Mouse (Mus musculus) intestine, embryonic 16.5 days (tissue): ENCODE measurements at regions not wholly inside any gene's neighbourhood (a gene's known extent, or its start where the extent isn't known, plus 50 kb on each side); places are given as distances from the start of the nearest gene placed in this dataset.
A peak's percentile ranks its signal among the peaks of the same experiment; 100 is the strongest.

Source experiments
- ATAC-seq: fragments of 200-750 bp; cut with Nextera tagmentation; 2 replicates; pipeline ENCODE4 v1.8.0; 2017; ENCODE audit warnings: moderate TSS enrichment, moderate library complexity
- H3K27ac ChIP-seq: fragments of 300-500 bp; sonication (generic); 2 replicates; pipeline ENCODE4 v1.5.1; 2014; ENCODE audit warnings: mild to moderate bottlenecking, low read length
- H3K27me3 ChIP-seq: fragments of 300-500 bp; sonication (generic); replicated peaks from 2 replicates; pipeline ENCODE4 v1.6.1; 2014; ENCODE audit warnings: low read length, control low read depth, mixed read lengths; ENCODE audit not compliant: control insufficient read depth, insufficient read depth
- H3K36me3 ChIP-seq: fragments of 300-500 bp; sonication (generic); 2 replicates; pipeline ENCODE4 v1.6.1; 2014; ENCODE audit warnings: low read length, control low read depth; ENCODE audit not compliant: control insufficient read depth, insufficient read depth
- H3K4me1 ChIP-seq: fragments of 300-500 bp; sonication (generic); 2 replicates; pipeline ENCODE4 v1.6.1; 2014; ENCODE audit warnings: low read length, control low read depth, mixed read lengths; ENCODE audit not compliant: control insufficient read depth, insufficient read depth
- H3K4me2 ChIP-seq: fragments of 300-500 bp; sonication (generic); 2 replicates; pipeline ENCODE4 v1.6.1; 2014; ENCODE audit warnings: low read depth, low read length, control low read depth
- H3K4me3 ChIP-seq: fragments of 300-500 bp; sonication (generic); 2 replicates; pipeline ENCODE4 v1.5.1; 2014; ENCODE audit warnings: mild to moderate bottlenecking, low read length
- H3K9ac ChIP-seq: fragments of 300-500 bp; sonication (generic); 2 replicates; pipeline ENCODE4 v1.6.1; 2014; ENCODE audit warnings: low read depth, low read length
- H3K9me3 ChIP-seq: fragments of 300-500 bp; sonication (generic); 2 replicates; pipeline ENCODE4 v1.6.1; 2016; ENCODE audit warnings: low read length, control low read depth; ENCODE audit not compliant: control insufficient read depth
- WGBS: fragments of 180-500 bp; shearing (Covaris S2); extraction: QIAGEN DNeasy Blood & Tissue Kit; methylation state at CpG from one replicate; pipeline ENCODE4 v1.1.7; 2014; 5-methylcytosine and 5-hydroxymethylcytosine counted together

DNA sequence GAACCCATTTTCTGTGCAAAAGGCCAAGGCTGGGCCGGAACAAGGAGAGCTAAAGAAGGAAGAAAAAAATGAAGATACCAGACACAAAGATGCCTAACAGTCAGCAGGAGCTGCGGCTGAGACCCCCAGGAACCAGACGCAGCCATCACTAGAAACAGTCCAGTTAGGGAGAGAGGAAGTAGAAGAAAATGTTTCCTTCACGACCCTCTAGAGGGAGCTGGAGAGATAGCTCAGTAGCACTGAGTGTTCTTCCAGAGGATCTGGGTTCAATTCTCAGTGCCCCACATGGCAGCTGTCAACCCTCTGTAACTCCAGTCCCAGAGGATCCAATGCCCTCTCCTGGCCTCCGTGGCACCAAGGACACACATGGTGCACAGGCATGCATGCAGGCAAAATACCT is 113.7 kb upstream of the Rpl38 start:
- 52% methylated on average over 5 of the region's 5 CpGs for WGBS
- H3K36me3 ChIP-seq, result no peaks in the 10 kb centered on the region
- H3K27me3 ChIP-seq, result no peaks in the 10 kb centered on the region
- H3K4me2 ChIP-seq, result no peak overlapping the region
- no peak overlapping the region for H3K4me3 ChIP-seq
- no peak for ATAC-seq
- H3K27ac ChIP-seq, result no peak overlapping the region
- H3K4me1 ChIP-seq, result 0 out of 2 replicates have a peak, but pooled peaks cover 7% of the 10 kb centered on the region
- no peaks in the 10 kb centered on the region for H3K9me3 ChIP-seq
- no peak overlapping the region for H3K9ac ChIP-seq

DNA sequence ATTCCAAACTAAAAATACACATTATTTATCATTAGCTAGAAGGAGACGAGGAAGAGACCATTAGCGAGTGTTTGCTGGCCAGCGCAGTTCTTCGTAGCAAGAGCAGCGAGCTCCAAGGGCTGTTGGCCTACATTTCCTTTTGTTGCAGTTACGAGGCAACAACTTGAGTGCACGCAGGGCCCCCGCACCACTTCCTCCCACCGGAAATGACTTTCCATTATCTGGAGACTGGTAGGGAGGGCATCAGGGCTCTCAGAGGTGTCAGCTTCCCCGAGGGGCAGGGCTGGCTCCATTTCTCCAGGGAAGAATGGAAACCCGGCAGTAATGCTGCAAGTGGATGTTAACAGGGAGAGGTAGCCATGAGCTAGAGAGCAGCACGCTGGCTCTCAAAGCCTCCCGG is 114.3 kb upstream of the Rpl38 start:
- Histone ChIP-seq H3K27ac (0 out of 2 replicates have a peak overlapping the region, but pooled peaks have one; percentile 9), H3K9ac (no peak overlapping the region)
- 32% methylated on average over 13 of the region's 13 CpGs for WGBS

DNA sequence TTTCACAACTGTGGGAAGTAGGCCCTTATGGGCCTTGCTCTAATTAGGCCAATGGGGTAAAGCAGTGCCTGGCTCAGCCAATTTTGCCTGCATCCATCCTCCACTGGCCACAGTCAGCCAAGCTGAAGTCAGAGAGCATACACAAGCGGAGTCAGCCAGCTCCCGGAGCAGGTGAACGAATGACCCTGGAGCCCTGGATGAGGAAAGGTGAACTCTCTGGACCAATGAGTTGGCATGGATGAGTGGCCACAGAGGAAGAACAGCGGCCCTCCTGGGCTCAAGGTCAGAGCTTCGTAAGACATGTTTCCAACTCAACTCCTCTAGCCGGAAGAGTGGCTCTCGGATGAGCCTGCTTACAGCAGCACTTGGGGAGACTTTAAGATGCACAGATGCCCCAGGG is 116.1 kb upstream of the Rpl38 start:
- Histone ChIP-seq H3K4me2 (no peak overlapping the region), H3K27ac (no peak overlapping the region), H3K9ac (no peak overlapping the region), H3K4me1 (0 out of 2 replicates have a peak, but pooled peaks cover 7% of the 10 kb centered on the region), H3K36me3 (no peaks in the 10 kb centered on the region), H3K9me3 (no peaks in the 10 kb centered on the region), H3K27me3 (no peaks in the 10 kb centered on the region), H3K4me3 (no peak overlapping the region)
- WGBS, result 89% methylated on average over 7 of the region's 7 CpGs
- ATAC-seq, result no peak

More for the DNA sequence above, 114.3 kb upstream of the Rpl38 start:
- Histone ChIP-seq H3K36me3 (no peaks in the 10 kb centered on the region), H3K4me2 (no peak overlapping the region), H3K4me1 (0 out of 2 replicates have a peak, but pooled peaks cover 7% of the 10 kb centered on the region), H3K27me3 (no peaks in the 10 kb centered on the region), H3K9me3 (no peaks in the 10 kb centered on the region), H3K4me3 (no peak overlapping the region)
- ATAC-seq, result no peak

GRCm38 (mm10) chr11:114551262-114551661 is 117.1 kb upstream of the Rpl38 start:
- no peaks in the 10 kb centered on the region for H3K9me3 ChIP-seq
- no peaks in the 10 kb centered on the region for H3K27me3 ChIP-seq
- H3K4me2 ChIP-seq, result no peak overlapping the region
- no peak overlapping the region for H3K9ac ChIP-seq
- H3K36me3 ChIP-seq, result no peaks in the 10 kb centered on the region
- no peak overlapping the region for H3K4me3 ChIP-seq
- 89% methylated on average over 4 of the region's 4 CpGs for WGBS
- H3K27ac ChIP-seq, result no peak overlapping the region
- ATAC-seq, result no peak
- H3K4me1 ChIP-seq, result 0 out of 2 replicates have a peak, but pooled peaks cover 7% of the 10 kb centered on the region

- Histone ChIP-seq H3K36me3 (no peaks in the 10 kb centered on the region), H3K9me3 (no peaks in the 10 kb centered on the region), H3K27ac (no peak overlapping the region), H3K4me2 (no peak overlapping the region), H3K4me3 (no peak overlapping the region), H3K9ac (no peak overlapping the region), H3K4me1 (0 out of 2 replicates have a peak, but pooled peaks cover 4% of the 10 kb centered on the region), H3K27me3 (no peaks in the 10 kb centered on the region)
- 84% methylated on average over 5 of the region's 5 CpGs for WGBS
- no peak for ATAC-seq
These were observed 119.7 kb upstream of the Rpl38 start for GRCm38 (mm10) chr11:114548658-114549057.

- H3K4me3 ChIP-seq, result no peak overlapping the region
- 55% methylated on average over 3 of the region's 3 CpGs for WGBS
- H3K9me3 ChIP-seq, result no peaks in the 10 kb centered on the region
- no peak overlapping the region for H3K27ac ChIP-seq
- H3K27me3 ChIP-seq, result no peaks in the 10 kb centered on the region
- H3K4me1 ChIP-seq, result no peaks in the 10 kb centered on the region
- no peak overlapping the region for H3K4me2 ChIP-seq
- H3K9ac ChIP-seq, result no peak overlapping the region
- H3K36me3 ChIP-seq, result no peaks in the 10 kb centered on the region
- ATAC-seq, result no peak
These were observed 124.1 kb upstream of the Rpl38 start for GRCm38 (mm10) chr11:114544212-114544611.

GRCm38 (mm10) chr11:114542167-114542566 is 126.2 kb upstream of the Rpl38 start:
- H3K27me3 ChIP-seq, result no peaks in the 10 kb centered on the region
- ATAC-seq, result no peak
- H3K4me2 ChIP-seq, result no peak overlapping the region
- H3K4me1 ChIP-seq, result no peaks in the 10 kb centered on the region
- no peak overlapping the region for H3K27ac ChIP-seq
- no peak overlapping the region for H3K4me3 ChIP-seq
- H3K36me3 ChIP-seq, result no peaks in the 10 kb centered on the region
- H3K9ac ChIP-seq, result no peak overlapping the region
- no peaks in the 10 kb centered on the region for H3K9me3 ChIP-seq
- WGBS, result 68% methylated on average over 8 of the region's 8 CpGs

DNA sequence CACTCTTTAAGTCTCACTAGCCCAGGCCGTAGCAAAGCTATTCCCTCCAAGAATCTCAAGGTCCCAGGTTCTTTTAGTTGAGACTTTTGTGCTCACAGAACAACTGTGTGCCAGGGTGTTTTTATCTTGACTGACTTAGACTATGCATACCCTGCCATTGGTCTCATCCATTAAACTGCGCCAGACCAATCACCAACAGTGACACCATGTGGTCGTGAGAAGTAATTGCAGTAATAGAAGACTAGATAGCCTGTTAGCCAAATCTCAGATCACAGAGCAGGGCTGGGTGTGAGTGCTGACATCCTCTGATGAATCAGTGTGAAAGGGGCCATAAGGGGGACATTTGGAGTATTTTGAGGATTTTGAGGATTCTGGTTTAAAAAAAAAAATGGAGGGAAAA is 127.8 kb upstream of the Rpl38 start:
- no peak overlapping the region for H3K27ac ChIP-seq
- no peak overlapping the region for H3K9ac ChIP-seq
- H3K4me1 ChIP-seq, result no peaks in the 10 kb centered on the region
- no peak overlapping the region for H3K4me2 ChIP-seq
- H3K27me3 ChIP-seq, result no peaks in the 10 kb centered on the region
- H3K36me3 ChIP-seq, result no peaks in the 10 kb centered on the region
- H3K9me3 ChIP-seq, result no peaks in the 10 kb centered on the region
- H3K4me3 ChIP-seq, result no peak overlapping the region
- no peak for ATAC-seq
- WGBS, result 70% methylated on average over 3 of the region's 3 CpGs

DNA sequence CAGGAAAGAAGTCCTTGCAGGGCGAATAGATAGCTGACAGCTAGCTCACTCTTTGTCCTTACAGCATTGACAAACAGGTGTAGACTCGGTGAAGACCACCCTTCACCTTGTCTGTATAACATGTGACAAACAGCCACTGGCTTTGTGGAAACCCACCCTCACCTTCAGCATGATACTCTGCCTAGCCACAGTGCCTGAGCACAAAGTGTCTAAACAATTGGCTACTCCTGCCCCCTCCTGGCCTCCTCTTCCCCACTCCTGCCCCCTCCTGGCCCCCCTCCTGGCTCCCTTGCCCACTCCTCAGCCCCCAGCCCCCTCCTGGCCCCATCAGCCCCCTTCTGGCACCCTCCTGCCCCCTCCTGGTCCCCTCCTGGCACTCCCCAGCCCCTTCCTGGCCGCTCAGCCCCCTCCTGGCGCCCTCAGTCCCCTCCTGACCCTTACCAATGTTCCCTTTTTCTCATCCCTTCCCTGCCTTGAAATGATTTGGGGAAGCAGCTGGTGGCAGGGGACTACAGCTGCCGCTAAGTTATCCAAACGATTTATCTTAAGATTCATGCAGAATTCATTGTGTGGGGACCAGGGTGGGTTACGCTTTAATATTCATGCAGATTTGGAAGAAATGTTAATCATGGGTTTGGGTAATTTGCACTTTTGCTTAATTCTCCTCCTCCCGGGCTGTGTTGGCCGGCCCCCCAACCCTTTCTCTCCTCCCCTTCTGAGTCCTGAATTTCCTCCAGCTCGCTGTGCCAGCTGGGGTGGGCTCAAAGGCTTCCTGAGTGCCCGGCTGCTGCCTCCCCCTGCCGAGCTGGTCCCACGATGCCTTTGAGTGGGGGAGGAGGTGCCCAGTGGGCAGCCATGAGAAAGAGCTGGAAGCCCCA is 131.5 kb upstream of the Rpl38 start:
- Histone ChIP-seq H3K36me3 (no peaks in the 10 kb centered on the region), H3K27me3 (no peaks in the 10 kb centered on the region), H3K4me1 (no peaks in the 10 kb centered on the region), H3K4me2 (no peak overlapping the region), H3K9me3 (no peaks in the 10 kb centered on the region), H3K4me3 (no peak overlapping the region), H3K9ac (no peak overlapping the region), H3K27ac (no peak overlapping the region)
- no peak for ATAC-seq
- WGBS, result 27% methylated on average over 13 of the region's 13 CpGs
